Mouse (Mus musculus) spleen, adult 18-20 months (tissue): ENCODE measurements around the gene Odf2.

Source experiments
- DNase-seq, 2 experiments: peaks; one replicate each; pipeline ENCODE4 v3.0.0; 2022; ENCODE audit warnings: mixed read lengths in 2 of 2

Gene Odf2

DNA sequence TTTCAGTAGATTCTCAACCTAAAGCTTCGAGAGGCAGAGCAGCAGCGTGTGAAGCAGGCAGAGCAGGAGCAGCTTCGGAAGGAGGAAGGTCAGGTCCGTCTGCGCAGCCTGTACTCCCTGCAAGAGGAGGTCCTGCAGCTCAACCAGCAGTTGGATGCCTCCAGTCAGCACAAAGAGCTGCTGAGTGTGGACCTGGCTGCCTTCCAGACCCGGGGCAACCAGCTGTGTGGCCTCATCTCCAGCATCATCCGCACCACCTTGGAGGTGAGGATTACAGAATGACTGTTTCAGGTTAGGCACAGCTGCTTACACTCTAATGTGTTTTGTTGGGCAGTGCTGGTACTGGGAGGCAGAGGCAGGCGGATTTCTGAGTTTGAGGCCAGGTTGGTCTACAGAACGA lies 51.1 kb downstream of the Odf2 start:
- no peak for DNase-seq

DNA sequence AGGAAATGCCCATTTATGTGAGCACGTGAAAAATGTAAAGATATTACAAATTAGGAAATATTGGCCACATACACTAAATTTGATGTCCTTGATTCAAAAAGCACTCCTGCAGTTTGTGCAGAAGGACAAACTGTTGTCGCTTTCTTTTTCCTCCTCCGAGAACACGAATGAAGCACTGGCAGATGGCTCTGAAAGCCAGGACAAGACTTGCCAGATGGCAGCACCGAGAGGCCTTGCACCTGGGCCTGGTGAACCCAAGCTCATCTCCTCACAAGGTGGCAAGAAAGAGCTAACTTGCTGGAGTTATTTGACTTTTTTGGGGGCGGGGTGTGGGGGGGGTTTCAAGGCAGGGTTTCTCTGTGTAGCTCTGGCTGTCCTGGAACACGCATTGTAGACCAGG lies 51.8 kb downstream of the Odf2 start:
- DNase-seq: no peak

DNA sequence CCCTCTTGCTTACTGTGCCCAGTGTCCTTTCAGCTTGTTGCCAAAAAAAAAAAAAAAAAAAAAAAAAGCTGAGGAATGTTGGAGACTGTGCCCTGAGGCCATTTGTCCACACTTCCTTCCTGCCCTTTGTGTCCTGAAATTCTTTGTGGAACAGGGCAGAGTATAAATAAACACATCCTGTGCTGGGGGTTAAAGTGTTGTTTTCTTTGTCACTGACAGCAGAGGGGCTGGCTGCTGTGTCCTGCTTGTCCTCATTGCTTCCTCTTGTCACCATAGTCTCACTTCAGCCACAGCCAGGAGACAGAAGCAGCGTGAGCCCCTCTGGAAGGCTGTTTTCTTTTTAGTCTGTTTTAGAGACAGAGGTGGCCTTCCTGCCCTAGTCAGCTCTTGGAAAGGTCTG lies 55.7 kb downstream of the Odf2 start:
- DNase-seq: no peak

DNA sequence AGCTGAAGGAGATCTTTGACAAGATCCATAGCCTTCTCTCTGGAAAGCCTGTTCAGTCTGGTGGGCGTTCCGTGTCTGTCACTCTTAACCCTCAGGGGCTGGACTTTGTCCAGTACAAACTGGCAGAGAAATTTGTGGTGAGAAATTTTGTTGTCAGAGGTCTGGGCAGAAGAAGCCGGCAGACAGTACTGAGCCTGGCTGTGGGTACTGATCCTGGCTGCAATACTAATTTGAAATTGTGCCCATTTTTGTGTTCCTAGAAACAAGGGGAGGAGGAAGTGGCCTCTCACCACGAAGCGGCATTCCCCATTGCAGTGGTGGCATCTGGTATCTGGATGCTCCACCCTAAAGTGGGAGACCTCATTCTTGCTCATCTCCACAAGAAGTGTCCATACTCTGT lies 59.9 kb downstream of the Odf2 start:
- no peak for DNase-seq

DNA sequence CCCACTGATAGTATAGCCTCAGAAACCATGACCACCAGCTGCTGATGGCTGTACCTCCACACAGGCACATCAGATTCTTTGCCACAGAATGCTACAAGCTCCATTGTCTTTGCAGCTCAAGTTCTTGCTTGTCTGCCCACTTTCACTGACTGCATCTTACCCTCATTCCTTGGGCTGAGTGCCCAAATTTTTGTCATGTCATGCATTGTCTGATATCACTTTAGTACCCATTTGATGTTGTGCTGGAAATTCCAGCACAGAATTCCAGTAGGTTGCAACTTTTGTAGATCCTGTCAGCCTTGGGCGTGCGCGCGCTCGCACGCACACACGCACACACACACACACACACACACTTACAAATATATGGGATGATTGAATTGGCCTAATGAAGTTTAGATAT lies 72.2 kb downstream of the Odf2 start:
- DNase-seq: no peak

DNA sequence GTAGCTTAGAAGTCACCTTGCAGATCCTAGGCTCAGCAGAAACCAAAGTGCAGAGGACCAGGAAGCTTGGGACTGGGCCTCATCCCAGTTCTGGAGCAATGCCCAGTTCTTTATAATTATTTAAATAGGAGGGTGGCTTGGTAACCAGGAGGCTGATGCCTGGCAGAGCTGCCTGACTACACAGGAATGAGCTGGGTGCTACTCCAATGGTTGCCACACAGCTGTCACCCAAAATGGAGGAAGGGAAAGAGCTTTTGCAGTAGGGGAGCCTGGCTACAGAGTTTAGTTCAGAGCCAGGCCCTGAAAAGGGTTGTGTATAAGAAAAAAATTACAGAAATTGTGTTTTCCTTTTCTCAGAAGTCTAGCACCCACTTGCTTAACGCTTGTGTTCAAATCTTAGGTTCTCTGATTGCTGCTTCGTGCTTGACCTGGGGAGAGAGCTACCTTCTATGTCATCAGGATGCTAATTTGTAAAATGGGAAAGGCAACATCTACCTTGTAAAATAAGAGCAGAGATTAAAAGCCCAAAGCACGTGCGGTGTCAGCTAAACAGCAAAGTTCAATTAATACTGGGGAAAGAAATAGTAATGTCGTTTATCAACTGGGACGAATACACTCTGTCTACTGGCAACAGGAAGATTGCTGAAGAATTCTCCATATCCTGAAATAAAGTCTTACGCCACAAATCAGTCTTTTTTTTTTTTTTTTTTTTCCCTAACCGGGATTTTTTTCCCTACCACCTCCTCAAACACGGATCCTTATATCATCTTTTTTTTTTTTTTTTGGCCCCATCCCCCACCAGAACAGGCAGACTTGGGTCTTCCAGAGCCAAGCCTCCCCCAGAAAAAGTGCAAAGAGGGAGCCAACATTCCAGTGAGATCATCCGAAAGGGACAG lies 75.6 kb downstream of the Odf2 start:
- DNase-seq: no peak

DNA sequence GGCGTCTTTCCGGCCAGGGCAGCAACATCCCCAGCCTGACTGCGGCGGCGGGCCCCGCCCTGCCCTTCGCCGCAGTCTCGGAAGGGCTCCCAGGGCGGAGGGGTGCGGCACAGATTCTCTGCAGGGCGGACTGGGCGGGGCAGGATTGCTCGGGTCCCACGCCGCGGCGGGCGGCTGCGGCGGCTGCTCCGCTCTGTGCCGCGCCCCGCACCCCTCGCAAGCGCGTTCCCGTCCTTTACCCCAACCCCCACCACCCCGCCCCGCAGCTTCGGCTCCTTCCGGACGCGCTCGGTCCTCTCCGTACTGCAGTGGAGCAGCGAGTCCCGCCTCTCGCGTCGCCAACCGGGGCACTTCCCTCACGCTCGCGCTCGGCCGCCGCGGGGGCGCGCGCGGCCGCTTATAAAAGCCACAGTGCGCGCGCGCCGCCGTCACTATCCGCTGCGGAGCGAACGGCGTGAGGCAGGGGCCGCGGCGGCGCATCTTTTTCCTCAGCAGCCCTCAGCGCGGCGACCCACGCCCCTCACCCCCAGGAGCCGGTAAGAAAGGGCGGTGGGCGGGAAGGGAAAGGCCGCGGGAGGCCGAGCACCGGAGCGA lies 76.3 kb downstream of the Odf2 start, which contains the start of gene Sptan1:
Sptan1 (plus strand) TSS at position 311 of the 594 bp plus-strand sequence.
- peak; percentile 94 to 96 for DNase-seq

DNA sequence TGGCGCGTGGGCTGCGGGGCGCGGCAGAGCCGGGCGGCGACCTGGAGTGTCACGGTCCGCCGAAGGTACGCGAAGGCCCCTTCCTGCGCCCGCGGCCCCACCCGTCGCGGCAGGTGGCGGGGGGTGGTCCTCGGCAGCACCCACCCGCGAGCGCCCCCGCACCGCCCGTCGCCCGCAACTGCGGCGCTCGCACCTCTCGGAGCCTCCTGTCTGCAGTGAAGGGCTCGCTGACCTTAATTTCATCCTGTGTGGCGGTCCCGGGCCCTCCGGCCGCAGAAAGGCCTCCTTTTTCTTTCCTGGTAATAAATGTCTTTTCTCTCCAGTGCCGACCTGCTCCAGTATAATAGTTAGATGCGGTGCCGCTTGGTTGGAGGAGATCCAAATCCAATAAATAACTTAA lies 76.9 kb downstream of the Odf2 start:
- DNase-seq: peak in 1 of 2 experiments; percentile 56

DNA sequence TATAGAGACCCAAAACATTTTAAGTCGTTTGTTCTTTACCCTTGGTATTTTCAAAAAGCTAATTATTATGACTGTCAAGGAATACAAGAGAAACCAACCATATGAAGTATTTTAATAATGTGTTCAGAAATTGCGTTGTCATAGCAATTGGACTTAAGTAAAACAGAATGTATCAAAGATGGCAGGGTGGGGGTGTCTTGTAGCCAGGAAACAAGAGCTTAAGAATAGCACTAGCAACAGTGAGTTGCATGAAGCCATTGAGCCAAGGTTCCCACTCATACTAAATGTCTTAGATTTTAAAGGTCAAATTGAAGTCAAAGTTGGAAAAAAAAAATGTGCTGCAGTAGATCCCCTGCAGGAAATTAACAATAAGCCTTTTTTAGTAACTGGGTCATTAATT lies 77.8 kb downstream of the Odf2 start:
- DNase-seq: no peak

DNA sequence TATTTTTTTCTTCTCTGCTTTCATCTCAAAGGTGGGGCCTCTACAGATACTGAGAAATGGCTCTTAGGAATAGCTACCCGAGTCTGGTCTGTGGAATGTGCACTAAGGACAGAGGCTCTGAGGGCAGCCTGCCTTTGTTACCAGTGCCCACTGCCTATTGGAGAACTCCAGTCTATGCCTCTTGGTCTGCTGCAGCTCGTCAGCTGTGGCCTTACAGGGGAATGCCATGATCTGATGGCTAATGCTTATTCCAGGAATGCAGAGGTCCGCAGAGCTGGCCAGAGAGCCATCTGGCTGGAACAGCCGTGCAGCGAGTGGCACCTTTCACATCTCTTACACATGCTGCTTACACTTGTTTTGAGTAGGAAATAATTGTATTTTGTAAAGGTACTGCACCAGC lies 78.7 kb downstream of the Odf2 start:
- DNase-seq: no peak

DNA sequence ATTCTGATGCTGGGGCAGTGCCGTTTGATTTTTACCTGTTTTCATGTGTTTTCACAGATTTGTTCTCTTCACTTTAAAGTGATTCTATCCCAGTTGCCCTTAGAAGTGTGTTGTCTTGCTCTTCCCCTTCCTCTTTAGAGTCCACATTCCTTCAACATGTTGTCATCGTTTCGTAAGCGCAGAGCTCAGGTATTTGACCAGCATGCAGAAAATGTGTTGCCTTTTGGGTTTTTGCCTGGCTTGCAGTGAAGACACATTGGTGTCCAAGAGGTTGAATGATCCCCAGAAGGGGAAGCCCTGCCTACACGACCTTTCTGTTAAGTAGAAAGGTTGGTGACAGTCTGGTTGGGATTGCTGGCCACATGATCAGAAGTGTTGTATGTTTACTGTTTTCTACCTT lies 79.6 kb downstream of the Odf2 start:
- no peak for DNase-seq

DNA sequence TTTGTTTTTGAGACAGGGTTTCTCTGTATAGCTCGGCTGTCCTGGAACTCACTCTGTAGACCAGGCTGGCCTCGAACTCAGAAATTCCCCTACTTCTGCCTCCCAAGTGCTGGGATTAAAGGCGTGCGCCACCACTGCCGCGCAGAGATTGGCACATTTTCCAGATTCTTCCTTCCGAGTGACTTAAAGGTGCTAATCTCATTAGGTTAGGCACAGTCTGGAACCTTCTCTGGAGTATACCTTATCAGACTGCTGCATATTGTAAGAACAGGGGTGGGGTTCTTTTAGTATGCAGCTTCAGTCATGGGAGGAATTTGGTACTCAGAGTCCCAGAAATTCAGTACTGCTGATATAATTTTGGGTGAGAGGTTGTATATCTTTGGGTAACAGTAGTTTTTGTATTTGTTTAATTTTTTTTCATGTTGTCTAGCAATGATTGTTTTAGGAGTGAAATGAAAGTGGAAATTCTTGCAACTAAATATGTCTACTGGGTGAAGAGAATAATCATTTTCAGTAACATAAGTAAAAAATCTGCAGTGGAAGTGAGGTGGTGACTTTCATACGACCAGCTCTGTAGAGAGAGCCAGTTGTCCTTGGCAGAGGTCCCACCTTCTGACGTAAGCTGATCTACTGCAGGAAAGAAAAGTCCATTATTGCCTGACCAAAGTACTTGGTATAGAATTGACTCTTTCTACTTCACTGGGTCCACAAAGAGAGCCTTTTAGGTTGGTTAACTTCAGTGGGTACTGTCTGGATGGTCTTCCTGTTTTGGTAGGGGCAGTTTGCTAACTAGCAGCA lies 83.0 kb downstream of the Odf2 start:
- DNase-seq: no peak

DNA sequence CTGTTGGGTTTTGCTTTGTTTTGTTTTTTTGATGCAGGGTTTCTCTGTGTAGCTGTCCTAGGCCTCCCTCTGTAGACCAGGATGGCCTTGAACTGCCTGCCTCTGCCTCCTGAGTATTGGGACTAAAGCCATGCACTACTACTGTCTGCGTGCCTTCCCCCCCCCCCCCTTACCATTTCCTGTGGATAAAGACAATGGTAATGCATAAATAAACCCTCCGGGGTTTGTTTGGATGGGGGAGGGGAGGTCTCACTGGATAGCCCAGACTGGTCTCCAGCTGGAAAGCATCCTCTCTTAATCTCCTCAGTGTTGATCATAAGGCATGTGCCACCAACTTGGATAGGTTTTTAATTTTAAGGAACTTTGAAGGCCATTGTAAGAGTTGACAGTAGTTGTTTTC lies 84.5 kb downstream of the Odf2 start:
- no peak for DNase-seq

DNA sequence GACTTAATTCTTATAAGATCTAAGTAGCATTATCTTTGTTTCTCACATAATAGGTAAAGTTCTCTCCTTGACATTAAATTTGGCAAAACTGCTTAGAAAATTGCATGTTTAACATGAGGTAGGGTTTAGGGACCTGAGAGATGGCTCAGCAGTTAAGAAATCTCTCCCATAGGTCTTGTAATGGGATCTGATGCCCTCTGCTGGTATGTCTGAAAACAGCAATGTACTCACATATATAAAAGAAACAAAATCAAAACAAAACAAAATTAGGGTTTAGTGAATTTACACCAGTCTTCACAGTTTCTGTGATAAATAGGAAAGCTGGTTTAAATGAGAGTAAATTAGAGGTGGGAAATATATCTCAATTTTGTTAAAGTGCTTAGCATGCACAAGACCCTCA lies 88.3 kb downstream of the Odf2 start:
- peak in 1 of 2 experiments; percentile 29 for DNase-seq

DNA sequence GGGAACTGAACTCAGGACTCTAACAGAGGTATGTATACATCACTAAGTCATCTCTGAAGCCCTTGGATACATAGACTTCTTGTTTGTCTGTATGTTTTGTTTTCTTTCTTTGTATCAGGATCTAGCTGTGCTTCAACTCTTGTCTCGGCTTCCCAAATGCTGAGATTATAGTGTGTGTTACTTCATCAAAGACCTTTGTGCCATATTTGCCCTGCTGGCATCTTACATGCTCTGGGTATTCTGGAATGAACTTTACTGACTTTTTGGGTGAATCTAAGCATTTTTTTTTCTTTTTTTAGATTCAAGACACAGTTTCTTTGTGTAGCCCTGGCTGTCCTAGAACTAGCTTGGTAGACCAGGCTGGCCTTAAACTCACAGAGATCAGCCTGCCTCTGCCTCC lies 91.6 kb downstream of the Odf2 start:
- no peak for DNase-seq
